Mouse (Mus musculus): ENCODE data around the gene Ssbp2. TPM values are rescaled to one million over a fixed set of nuclear protein-coding genes. Genes with fewer than 3 reads are reported as not detected.

Ssbp2 gene
- total and polyA plus RNA-seq, 3 experiments: 12.6 to 38.4 TPM; not detected in 1

- Histone ChIP-seq H3K9me3 (replicated peaks; ENCODE audit: insufficient read depth, low read length) (no peaks in the 10 kb centered on the region), H3K9ac (ENCODE audit: control insufficient read depth, low read depth, low read length, poor library complexity, severe bottlenecking) (no peak overlapping the region), H3K36me3 (ENCODE audit: control insufficient read depth in 1 of 2, insufficient read depth in 2 of 2, low read length in 2 of 2) (peaks cover 0 to 7% of the 10 kb centered on the region in 2 experiments; a peak in 3 of 4 replicates), H3K27ac (ENCODE audit: control insufficient read depth, low read depth, low read length) (no peak overlapping the region), H3K27me3 (ENCODE audit: control insufficient read depth in 1 of 2, insufficient read depth in 2 of 2, low read length in 2 of 2) (no peaks in the 10 kb centered on the region), H3K79me2 (ENCODE audit: control insufficient read depth, insufficient read depth, low read length, poor library complexity) (no peaks in the 10 kb centered on the region; the same call in 1 of the 2 replicates), H3K4me3 (ENCODE audit: control insufficient read depth in 1 of 2, insufficient read depth in 1 of 2, low read depth in 2 of 2, low read length in 2 of 2) (no peak overlapping the region), H3K4me1 (ENCODE audit: control insufficient read depth in 1 of 2, insufficient read depth in 2 of 2, low read length in 2 of 2) (peaks cover 3 to 6% of the 10 kb centered on the region in 2 experiments; a peak in 3 of 4 replicates)
- TF ChIP-seq MXI1 (IDR thresholded peaks at IDR 0.05; ENCODE audit: low read depth, low read length): no peak
- no peak for TF ChIP-seq POLR2AphosphoS2 (IDR thresholded peaks at IDR 0.05; ENCODE audit: low read length)
- TF ChIP-seq MYC (IDR thresholded peaks at IDR 0.05; ENCODE audit: low read depth, low read length): no peak
- no peak for TF ChIP-seq ZMIZ1 (IDR thresholded peaks at IDR 0.05; ENCODE audit: low read depth, low read length)
- TF ChIP-seq USF2 (IDR thresholded peaks at IDR 0.05; ENCODE audit: borderline replicate concordance in 1 of 2, insufficient read depth in 1 of 2, low read depth in 1 of 2, low read length in 2 of 2): no peak
- TF ChIP-seq RCOR1 (IDR thresholded peaks at IDR 0.05; ENCODE audit: low read depth, low read length): no peak
- TF ChIP-seq POLR2AphosphoS5 (IDR thresholded peaks at IDR 0.05; ENCODE audit: borderline replicate concordance, low read depth, low read length): no peak
- TF ChIP-seq RAD21 (IDR thresholded peaks at IDR 0.05; ENCODE audit: low read depth, low read length): no peak
- TF ChIP-seq UBTF (IDR thresholded peaks at IDR 0.05; ENCODE audit: borderline replicate concordance, insufficient read depth, low read depth, low read length): no peak
- no peak for TF ChIP-seq ZC3H11A (IDR thresholded peaks at IDR 0.05; ENCODE audit: low read depth, low read length)
- TF ChIP-seq CHD1 (IDR thresholded peaks at IDR 0.05; ENCODE audit: low read depth, low read length): no peak
- TF ChIP-seq GABPA (IDR thresholded peaks at IDR 0.05; ENCODE audit: low read depth, low read length): no peak
- no peak for TF ChIP-seq TAL1 (IDR thresholded peaks at IDR 0.05; ENCODE audit: low read length)
- no peak for TF ChIP-seq E2F4 (IDR thresholded peaks at IDR 0.05; ENCODE audit: borderline replicate concordance, low read depth, low read length)
- TF ChIP-seq JUND (IDR thresholded peaks at IDR 0.05; ENCODE audit: low read depth, low read length): no peak
- TF ChIP-seq HCFC1 (IDR thresholded peaks at IDR 0.05; ENCODE audit: low read depth, low read length): no peak
- no peak for TF ChIP-seq ETS1 (IDR thresholded peaks at IDR 0.05; ENCODE audit: low read depth, low read length)
- no peak for DNase-seq (ENCODE audit: low read depth, low spot score)
Measured at GRCm38 (mm10) chr13:91564047-91564446, 104.0 kb downstream of the Ssbp2 start.

- TF ChIP-seq ETS1 (IDR thresholded peaks at IDR 0.05; ENCODE audit: low read depth, low read length) (no peak), ZC3H11A (IDR thresholded peaks at IDR 0.05; ENCODE audit: low read depth, low read length) (no peak), ELF1 (IDR thresholded peaks at IDR 0.05; ENCODE audit: low read depth, low read length) (no peak), NRF1 (IDR thresholded peaks at IDR 0.05; ENCODE audit: insufficient read depth, low read depth, low read length, poor library complexity, severe bottlenecking) (no peak), POLR2A (IDR thresholded peaks at IDR 0.05; ENCODE audit: control insufficient read depth in 1 of 2, insufficient read depth in 1 of 2, low read depth in 1 of 2, low read length in 2 of 2, poor library complexity in 1 of 2) (no peak), GATA1 (IDR thresholded peaks at IDR 0.05; ENCODE audit: low read depth, low read length) (no peak), USF2 (IDR thresholded peaks at IDR 0.05; ENCODE audit: borderline replicate concordance in 1 of 2, insufficient read depth in 1 of 2, low read depth in 1 of 2, low read length in 2 of 2) (no peak)
- Histone ChIP-seq H3K4me3 (ENCODE audit: control insufficient read depth in 1 of 2, insufficient read depth in 1 of 2, low read depth in 2 of 2, low read length in 2 of 2) (no peak overlapping the region), H3K9ac (ENCODE audit: control insufficient read depth, low read depth, low read length, poor library complexity, severe bottlenecking) (no peak overlapping the region), H3K79me2 (ENCODE audit: control insufficient read depth, insufficient read depth, low read length, poor library complexity) (no peaks in the 10 kb centered on the region; the same call in 1 of the 2 replicates), H3K36me3 (ENCODE audit: control insufficient read depth in 1 of 2, insufficient read depth in 2 of 2, low read length in 2 of 2) (peaks cover 0 to 7% of the 10 kb centered on the region in 2 experiments; a peak in 3 of 4 replicates), H3K4me1 (ENCODE audit: control insufficient read depth in 1 of 2, insufficient read depth in 2 of 2, low read length in 2 of 2) (peaks cover 3 to 6% of the 10 kb centered on the region in 2 experiments; a peak in 3 of 4 replicates), H3K27me3 (ENCODE audit: control insufficient read depth in 1 of 2, insufficient read depth in 2 of 2, low read length in 2 of 2) (no peaks in the 10 kb centered on the region), H3K9me3 (replicated peaks; ENCODE audit: insufficient read depth, low read length) (no peaks in the 10 kb centered on the region), H3K27ac (ENCODE audit: control insufficient read depth, low read depth, low read length) (no peak overlapping the region)
- DNase-seq (ENCODE audit: low read depth, low spot score): no peak
Measured at GRCm38 (mm10) chr13:91564755-91565154, 104.7 kb downstream of the Ssbp2 start.

Data from MEL (cell line).